Mouse (Mus musculus): ENCODE measurements around the gene Grid1. TPM values are rescaled to one million over a fixed set of nuclear protein-coding genes. Genes with fewer than 3 reads are reported as not detected.

Grid1 gene
- not detected for total RNA-seq (2023)

DNA sequence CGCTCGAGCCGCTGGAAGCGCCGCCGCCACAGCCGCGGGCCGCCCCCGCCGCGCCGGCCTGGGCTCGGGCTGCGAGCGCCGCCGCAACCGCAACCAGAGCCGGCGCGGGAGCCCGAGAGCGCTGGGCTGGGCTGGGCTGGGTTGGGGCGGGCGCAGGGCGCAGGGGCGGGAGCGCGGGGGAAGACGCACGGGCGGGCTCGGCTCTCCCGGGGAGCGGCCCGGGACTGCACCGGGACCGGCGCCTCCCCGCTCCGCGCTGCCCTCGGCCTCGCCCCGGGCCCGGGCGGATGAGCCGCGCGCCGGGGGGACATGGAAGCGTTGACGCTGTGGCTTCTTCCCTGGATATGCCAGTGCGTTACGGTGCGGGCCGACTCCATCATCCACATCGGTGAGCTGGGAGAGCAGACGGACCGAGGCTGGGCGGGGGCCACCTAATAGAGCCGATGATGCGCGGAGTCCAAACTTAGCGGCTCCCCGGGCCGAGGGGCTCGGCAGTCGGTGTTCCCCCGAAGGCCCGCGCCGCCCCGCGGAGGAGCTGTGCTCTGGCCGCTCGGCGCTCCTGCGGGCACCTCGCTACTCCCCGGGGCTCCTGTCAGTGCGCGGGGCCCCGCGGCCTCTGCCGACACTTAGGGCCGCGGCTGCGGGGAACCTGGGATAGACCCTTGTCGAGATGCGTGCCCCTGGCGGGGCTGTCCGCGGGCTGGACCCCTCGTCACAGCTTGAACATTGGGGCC lies at the start of gene Grid1:
Gene Grid1, plus strand, starts transcription at position 190 of the 734 bp plus-strand sequence.

Other genes starting within 250 kb of the Grid1 start
- gene Ldb3, start 231.4 kb upstream of the Grid1 start, total RNA-seq (2023) = not detected
- not detected for gene Opn4, start 220.0 kb upstream of the Grid1 start, total RNA-seq (2023)
- 10 to 100 TPM; 65.2 to 66.5 TPM for gene Wapl, start 146.2 kb upstream of the Grid1 start, total RNA-seq (2023)

All from neutrophil, adult 83 days (primary cell).